Mouse (Mus musculus): ENCODE results near the gene Olig3.
"Not testable (repeated sequence)": the region's sequence is repeated elsewhere in the genome, so short reads cannot be mapped to it uniquely, and the experiment has no call there.

Gene Olig3

DNA sequence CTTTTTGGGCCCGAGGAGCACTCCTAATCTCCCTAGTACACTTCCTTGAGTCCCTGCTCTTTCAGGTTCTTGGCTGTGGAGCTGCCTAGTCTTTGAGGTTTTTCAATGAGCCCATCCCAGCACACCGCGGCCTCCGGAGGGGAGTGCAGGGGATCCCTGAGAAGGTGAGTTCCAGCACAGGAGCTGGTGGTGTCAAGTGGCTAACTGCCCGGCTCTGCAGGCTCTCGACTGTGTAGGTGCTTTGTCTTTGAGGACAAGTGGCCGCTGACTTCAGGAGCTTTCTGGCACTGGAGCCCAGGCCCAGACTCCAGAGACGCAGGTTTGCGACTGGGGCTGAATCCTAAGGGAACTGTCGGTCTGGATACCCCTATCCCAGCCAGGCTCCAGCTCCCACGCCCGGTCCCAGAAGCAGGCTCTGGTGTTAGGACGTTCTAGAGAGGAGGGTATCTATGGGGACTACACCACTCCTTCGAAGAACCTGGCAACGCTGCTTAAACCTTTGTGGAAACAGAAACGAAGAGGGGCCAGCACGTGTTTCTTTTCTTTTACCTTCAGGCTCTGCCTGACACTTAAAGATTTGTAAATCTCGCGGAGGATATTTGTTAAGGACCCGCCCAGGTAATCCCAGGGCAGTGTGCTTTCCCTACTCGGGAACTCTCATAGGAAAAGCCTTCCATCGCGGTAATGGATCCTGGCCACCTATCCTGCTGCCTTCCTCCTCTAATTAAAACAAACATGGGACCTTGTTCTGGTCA, 5.4 kb downstream of the Olig3 start:
- DNase-seq (ENCODE audit: low spot score) = no peak

DNA sequence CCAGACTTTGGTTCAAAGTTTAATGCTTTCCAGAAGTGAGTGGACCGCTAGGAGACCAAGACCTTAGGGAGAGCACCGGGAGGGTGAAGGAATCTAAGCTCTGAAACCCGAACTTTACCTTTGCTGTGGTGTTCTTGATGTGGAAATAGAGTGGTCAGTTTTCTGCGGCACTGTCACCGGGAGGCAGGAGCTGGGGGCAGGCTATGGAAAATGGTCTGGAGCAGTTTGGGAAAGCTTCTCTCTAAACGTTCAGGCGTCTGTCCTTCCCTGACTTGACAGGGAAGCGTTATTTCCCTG, 5.9 kb downstream of the Olig3 start:
- DNase-seq (ENCODE audit: low spot score) = no peak

DNA sequence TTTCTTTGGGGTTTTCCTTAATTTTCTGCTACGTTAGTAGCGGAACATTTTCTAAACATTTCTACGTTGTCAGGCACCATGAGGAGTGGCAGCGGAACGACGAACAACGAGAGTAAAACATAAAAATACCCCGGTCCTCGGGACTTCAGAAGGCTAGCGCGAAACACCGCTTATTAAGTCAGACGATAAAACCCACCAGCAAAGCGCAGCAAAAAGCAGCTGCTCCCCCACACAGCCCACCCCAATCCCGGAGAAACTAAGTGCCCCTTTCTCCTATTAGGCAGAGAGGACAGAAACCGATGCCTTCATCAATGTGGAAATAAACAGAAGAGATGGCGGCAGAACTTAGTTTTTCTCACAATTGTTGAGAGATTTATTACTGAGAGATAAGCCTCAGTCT, 6.5 kb downstream of the Olig3 start:
- no peak for DNase-seq (ENCODE audit: low spot score)

DNA sequence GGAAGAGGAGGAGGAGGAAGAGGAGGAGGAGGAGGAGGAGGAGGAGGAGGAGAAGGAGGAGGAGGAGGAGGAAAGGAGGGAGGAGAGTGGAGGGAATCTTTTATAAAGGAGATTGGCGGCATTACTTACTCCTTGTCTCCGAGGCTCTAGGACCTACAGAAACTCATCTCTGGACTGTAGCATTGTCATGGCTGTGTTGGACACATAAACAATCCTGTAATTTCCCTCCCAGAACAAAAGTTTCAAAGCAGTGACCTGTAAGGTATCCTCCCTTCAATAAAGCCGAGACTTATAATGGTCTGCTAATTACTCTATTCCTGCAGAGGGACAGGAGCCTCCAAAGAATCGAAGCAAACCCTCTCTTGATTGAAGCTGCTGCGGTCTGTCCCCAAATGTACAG, 7.0 kb downstream of the Olig3 start:
- no peak for DNase-seq (ENCODE audit: low spot score)

DNA sequence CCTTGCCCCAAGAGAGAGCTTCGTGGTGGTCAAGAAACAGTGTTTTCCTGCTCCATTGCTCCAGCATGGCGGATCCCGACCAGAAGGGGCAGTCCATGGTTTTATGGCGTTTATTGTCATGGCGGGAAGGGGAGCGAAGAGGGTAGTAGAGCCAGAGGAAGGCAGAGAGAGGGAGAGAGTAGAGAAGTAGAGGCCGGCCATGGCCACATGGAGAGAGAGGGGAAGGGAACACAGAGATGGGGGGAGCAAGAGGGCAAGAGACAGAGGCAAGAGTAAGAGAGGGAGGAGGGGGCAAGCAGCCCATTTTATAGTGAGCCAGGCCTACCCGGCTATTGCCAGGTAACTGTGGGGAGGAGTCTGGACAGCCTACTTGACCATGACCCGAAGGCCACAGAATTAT, 12.8 kb downstream of the Olig3 start:
- no peak for DNase-seq (ENCODE audit: low spot score)

DNA sequence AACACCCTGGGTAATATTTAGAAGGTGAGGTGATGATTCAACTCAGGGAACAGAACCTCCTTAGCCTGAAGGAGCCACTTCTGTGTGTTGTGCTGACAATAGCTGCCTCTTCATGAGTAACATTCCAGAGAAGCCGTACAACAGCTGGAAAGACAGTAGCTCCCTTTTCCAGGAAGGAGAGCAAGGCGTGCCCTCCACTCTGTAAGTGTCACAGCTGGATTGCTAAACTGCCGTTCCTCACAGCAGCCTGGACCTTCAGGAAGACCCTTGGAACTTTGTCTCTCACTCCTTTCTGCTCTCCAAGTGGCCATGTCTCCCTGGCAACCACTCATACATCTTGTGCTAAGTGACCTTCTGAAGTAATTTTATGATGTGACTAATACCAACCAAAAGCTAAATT, 13.8 kb downstream of the Olig3 start:
- no peak for DNase-seq (ENCODE audit: low spot score)

DNA sequence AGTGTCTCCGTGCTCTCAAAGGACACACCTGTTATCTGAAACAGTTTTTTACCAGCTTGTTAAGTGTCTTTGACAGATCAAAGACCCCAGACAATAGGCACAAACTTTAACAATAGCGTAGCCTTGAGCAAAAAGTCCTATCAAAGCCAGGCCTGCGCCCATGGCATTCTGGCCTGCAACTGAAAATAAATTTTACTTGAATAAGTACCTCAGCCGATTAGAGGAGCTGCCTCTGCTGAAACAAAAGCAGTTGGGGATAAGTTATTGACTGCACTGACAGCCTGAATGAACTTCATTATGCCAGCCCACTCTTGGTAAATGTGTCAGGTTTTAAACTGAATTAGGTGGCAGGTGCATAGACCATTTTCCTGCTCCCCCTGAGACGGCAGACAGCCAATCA, 15.9 kb downstream of the Olig3 start:
- DNase-seq (ENCODE audit: low spot score) = no peak

DNA sequence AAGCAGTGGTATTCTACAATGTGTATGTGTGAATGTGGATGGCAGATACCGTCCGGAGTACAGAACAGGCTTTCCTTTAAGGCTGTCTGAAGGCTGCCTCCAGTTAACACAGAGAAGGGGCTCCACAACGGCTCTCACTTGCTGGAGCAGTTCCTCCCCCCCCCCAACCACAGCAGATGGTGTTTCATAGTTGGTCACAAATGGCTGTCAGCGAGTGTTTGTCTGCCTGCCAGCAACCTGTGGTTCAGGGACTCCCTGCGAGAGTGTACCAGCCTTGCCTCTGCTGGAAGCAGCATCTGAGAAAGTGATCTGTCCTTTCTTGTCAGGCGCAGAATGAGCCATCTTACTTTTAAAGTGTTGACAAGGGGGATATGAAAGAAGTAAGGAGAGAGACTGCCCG, 17.5 kb downstream of the Olig3 start:
- no peak for DNase-seq (ENCODE audit: low spot score)

DNA sequence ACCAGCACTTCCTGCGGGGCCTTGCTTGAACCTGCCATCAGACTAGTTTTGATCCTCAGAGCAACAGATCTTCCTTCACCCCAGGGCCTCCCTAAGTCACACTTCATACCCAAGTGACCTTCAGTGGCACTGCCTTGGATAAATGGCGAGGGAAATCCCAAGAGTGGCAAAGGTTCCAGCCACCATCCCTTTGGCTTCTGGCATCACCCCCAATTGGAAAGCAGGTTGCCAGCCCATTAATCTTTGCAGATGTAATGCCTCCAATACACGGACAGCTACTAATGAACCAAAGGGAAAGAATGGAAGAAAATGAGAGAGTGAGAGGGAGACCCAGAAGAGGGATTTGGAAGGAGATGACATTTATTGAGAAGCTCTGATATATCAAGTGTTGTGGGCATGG, 18.0 kb downstream of the Olig3 start:
- DNase-seq (ENCODE audit: low spot score) = no peak

DNA sequence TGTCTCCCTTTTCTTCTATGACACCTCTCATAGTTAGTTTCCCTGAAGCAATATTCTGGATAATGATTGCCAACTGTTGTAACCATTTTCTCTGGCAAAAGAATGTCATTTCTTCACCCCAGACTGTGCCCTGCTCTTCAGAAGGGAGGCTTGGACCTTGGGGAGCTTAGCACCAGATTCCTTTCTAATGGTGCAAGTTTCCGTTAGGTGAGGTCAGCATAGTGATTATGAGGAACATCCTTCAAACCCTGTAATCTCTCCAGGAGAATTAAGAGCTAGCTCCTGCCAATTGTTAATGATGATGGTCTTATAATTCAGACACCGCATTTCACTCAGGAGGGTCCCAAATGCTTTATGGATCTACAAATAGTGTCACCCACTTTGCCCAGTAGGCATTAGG, 19.5 kb downstream of the Olig3 start:
- DNase-seq (ENCODE audit: low spot score) = no peak

DNA sequence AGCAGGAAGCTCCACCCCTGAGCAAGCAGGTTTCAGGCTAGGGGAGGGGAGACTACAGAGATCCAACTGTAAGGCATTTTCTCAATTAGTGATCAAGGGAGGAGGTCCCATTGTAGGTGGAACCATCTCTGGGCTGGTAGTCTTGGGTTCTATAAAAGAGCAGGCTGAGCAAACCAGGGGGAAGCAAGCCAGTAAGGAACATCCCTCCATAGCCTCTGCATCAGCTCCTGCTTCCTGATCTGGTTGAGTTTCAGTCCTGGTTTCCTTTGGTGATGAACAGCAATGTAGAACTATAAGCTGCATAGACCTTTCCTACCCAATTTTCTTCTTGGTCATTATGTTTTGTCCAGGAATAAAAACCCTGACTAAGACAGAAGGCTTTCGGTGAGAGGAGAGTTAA, 24.6 kb downstream of the Olig3 start:
- not testable (repeated sequence) for DNase-seq (ENCODE audit: low spot score)

DNA sequence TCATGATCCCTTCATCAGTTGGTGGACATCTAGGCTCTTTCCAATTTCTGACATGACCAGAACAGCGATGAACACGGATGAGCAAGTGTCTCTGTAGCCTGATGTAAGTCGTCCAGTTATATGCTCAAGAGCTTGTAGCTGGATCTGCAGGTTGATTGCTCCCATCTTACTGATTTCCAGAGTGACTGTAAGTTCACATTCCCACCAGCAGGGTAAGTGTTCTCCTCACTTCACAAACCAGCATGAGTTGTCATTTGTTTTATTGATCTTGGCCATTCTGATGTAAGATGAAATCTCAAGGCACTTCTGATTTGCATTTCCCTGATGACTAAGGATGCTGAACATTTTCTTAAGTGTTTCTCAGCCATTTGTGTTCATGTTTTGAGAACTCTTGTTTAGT, 27.8 kb downstream of the Olig3 start:
- no peak for DNase-seq (ENCODE audit: low spot score)

DNA sequence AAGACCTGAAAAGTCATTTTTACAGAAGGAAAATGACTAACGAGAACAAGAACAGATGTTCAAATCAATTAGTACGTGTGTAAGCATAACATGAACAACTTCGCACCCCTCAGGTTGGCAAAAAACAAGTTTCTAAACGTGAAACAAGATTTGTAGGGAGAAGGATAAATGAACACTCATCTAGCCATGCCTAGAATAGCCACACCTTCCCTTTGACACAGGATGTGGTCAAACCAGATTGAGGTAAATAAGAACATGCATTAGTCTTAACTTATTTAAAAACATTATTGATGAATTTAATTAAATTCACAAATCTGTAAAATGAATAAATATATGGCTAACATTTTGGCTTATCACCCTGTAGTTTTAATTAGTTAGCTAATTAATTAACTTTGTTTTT, 35.5 kb downstream of the Olig3 start:
- DNase-seq (ENCODE audit: low spot score) = no peak

DNA sequence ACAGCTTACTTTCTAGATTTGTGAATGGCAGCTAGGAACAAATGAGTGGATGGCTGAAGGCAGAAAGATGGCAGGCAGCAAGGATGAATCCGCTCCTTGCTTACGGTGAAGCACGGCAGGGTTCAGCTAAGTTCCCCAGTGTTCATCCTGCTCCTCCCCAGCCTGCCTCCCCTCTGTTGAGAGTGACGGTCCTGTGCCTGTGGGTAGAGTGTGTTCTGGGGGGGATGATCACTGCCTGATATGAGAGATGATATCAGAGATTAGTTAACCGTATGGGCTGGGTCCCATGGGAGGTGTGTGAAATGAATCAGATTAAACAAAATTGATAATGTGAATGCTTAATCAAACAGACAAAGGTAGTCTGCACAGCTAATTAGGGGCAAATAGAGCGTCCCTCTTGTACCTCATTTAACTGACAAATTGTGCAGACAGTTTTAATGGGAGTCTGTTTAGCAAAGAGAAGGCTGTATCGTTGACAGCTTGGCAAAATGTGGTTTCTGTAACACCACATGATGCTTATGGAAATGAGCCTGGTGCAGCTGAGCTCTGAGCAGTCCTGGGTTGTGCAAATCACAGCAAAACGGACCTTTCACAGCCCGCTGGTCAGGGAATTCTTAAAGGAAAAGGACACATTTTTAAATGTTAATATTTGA, 40.3 kb downstream of the Olig3 start:
- DNase-seq (ENCODE audit: low spot score) = no peak

DNA sequence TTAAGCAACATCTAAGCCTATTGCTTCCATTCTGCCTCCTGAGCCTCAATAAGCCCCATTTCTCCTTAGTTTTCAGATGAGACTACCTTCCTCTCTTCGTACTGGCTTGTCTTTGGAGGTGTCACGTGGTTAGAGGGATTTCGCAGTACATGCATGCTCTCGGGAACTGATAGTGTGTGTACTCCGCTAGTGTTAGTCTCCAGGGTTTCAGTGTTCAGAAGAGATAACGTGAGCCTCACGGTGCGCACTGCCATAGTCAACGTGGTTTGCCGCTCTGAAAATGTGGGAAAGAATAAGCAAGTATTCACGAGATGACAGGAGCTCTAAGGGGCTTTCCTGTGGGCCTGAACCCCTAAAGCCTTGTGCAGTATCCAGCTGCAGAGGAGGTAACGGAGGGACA, 41.1 kb downstream of the Olig3 start:
- DNase-seq (ENCODE audit: low spot score) = no peak

DNA sequence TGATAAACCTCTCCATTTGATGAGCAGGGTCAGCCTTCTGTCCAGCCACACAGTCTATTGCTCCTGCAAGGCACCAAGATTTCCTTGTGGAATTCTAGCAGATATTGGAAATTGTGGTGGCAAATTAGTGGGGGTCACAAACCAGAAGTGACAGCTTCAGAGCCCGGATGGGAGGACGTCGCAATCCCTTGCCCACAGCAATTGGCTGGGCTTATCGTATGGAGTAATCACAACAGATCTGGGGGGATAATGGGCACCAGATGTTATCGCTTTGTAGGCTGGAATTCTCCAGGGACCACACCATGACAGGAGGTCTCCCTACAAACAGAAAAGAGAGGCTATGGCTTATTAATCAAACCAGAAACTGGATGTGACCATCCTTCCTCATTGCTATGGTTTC, 44.8 kb downstream of the Olig3 start:
- no peak for DNase-seq (ENCODE audit: low spot score)

DNA sequence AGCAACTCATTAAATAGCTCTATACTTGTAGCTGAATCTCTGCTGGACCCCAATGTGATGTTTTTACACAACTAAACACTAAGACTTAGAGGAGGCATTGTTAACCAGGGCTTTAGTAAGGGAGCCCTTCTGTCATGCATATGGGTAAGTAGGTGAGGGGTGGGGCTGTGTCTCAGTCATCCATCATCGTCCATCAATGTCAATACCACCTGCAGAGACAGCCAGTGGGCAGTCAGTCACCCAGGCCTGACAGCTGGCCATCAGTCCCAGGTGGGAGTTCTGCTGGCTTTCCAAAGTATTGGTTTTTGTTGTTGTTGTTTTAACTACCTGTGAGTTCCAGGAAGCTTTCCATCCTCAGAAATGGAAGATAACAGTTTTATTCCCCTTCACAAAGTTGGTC, 48.1 kb downstream of the Olig3 start:
- no peak for DNase-seq (ENCODE audit: low spot score)

DNA sequence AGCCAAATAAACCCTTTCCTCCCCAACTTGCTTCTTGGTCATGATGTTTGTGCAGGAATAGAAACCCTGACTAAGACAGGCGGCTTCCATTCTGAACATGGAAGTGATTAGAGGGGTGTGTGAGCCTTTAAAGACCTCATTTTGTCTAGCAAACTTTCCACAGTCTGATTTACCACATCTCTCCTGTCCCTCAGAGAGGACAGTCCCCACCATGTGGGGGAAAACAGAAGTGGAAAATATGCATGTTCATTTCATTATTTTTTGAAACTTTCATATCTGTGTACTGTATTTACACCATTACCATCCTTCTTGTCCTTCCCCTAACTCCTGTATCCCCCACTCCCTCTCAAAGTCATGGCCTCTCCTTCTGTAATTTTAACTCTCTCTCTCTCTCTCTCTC, 49.6 kb downstream of the Olig3 start:
- no peak for DNase-seq (ENCODE audit: low spot score)

DNA sequence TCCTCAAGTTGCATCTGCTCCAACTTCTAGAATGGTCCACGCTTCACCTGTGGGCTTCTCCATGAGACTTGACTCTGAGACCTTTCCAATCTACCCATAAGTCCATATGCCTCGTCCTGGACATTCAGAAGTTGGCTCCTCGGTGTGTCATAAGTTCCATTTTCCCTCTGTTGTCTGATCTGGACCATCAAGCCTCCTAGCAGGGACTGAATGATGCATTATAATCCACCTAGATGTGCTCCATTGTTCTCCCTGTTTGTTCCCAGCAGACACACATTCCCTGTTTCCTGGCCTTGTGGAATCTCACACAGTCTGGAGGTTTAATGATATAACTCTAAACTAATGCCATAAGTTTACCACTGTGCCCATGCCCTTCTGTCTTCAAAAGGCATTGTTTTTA, 50.8 kb downstream of the Olig3 start:
- no peak for DNase-seq (ENCODE audit: low spot score)

All from urinary bladder, postnatal 10 days (tissue).